9 mouse cellular contexts compared by ENCODE assay signal in the genomic region with DNA sequence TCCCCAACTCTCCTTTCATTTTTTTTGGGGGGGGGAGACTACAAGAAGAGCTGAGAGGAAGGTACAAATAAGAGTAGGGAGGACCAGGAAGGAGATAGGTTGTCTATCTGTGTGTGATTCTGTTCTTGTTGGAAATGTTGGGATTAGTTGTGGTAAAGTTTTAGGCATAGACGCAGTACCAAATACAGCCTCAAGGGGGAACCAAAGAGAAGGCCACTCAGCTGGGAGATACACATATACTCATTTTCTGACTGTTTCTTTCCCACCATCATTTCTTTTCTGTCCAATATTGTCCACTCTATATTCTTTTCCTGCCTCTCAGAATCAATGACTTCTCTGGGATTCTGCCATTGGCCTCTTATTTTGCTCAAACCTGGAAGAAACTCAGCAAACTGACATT. TPM values are rescaled to one million over a fixed set of nuclear protein-coding genes. Genes with fewer than 3 reads are reported as not detected.
DNase-seq lines count a peak whose midpoint lies in the region; ATAC-seq and TF ChIP-seq lines count a peak whose summit lies in the region.
"Had no signal": no experiment of that assay in that cellular context is flagged by ENCODE, and none has a peak within 500 bp of the region (broad histone marks: within the 10 kb centered on the region; RNA-seq: fewer than 3 reads in every experiment).

No protein-coding gene starts in this region.

- H3K36me3 ChIP-seq in intestine, postnatal 0 days (ENCODE audit: control insufficient read depth, insufficient read depth) = no peaks in the 10 kb centered on the region
- no peaks in the 10 kb centered on the region for H3K36me3 ChIP-seq in intestine, embryonic 15.5 days
- no peaks in the 10 kb centered on the region for H3K36me3 ChIP-seq in midbrain, postnatal 0 days (ENCODE audit: insufficient read depth, low read length)
- H3K36me3 ChIP-seq in midbrain, embryonic 13.5 days = no peaks in the 10 kb centered on the region

- H3K4me2 ChIP-seq in intestine, postnatal 0 days (replicated peaks; ENCODE audit: low read depth) = no peak overlapping the region
- H3K4me2 ChIP-seq in intestine, embryonic 15.5 days (replicated peaks) = no peak overlapping the region
- H3K4me2 ChIP-seq in midbrain, postnatal 0 days (ENCODE audit: low read depth, low read length, poor library complexity, severe bottlenecking) = no peak overlapping the region
- no peak overlapping the region for H3K4me2 ChIP-seq in midbrain, embryonic 13.5 days (replicated peaks)

- no peak overlapping the region for H3K4me3 ChIP-seq in intestine, postnatal 0 days (ENCODE audit: low read depth, low read length)
- no peak overlapping the region for H3K4me3 ChIP-seq in intestine, embryonic 15.5 days (replicated peaks)
- no peak overlapping the region for H3K4me3 ChIP-seq in midbrain, postnatal 0 days (ENCODE audit: low read depth, low read length)
- no peak overlapping the region for H3K4me3 ChIP-seq in midbrain, embryonic 13.5 days (replicated peaks)

- DNase-seq in midbrain, postnatal 0 days (ENCODE audit: low spot score) = peak; percentile 5
- peak; percentile 31 for DNase-seq in brain, embryonic 14.5 days (ENCODE audit: low read depth)
- DNase-seq in gastrocnemius, postnatal 36 days = no peak
- DNase-seq in gastrocnemius, postnatal 14 days = no peak

- H3K9me3 ChIP-seq in intestine, postnatal 0 days (ENCODE audit: control insufficient read depth) = no peaks in the 10 kb centered on the region
- no peaks in the 10 kb centered on the region for H3K9me3 ChIP-seq in intestine, embryonic 15.5 days
- no peaks in the 10 kb centered on the region for H3K9me3 ChIP-seq in midbrain, postnatal 0 days (ENCODE audit: low read length)
- no peaks in the 10 kb centered on the region for H3K9me3 ChIP-seq in midbrain, embryonic 13.5 days

- no peak for TF ChIP-seq POLR2A in brain, embryonic 14.5 days (IDR thresholded peaks at IDR 0.05; ENCODE audit: borderline replicate concordance, extremely low read depth, insufficient read depth, insufficient read length, poor library complexity, severe bottlenecking)

- no peak overlapping the region for H3K27ac ChIP-seq in intestine, postnatal 0 days (ENCODE audit: low read depth, low read length)
- no peak overlapping the region for H3K27ac ChIP-seq in intestine, embryonic 15.5 days
- H3K27ac ChIP-seq in midbrain, postnatal 0 days (ENCODE audit: low read depth, low read length) = no peak overlapping the region
- H3K27ac ChIP-seq in midbrain, embryonic 13.5 days = no peak overlapping the region

- H3K4me1 ChIP-seq in intestine, postnatal 0 days (replicated peaks; ENCODE audit: control insufficient read depth, insufficient read depth, low read length) = no peaks in the 10 kb centered on the region
- H3K4me1 ChIP-seq in intestine, embryonic 15.5 days (replicated peaks) = no peaks in the 10 kb centered on the region
- no peaks in the 10 kb centered on the region for H3K4me1 ChIP-seq in midbrain, postnatal 0 days (ENCODE audit: insufficient read depth, low read length)
- H3K4me1 ChIP-seq in midbrain, embryonic 13.5 days (replicated peaks) = no peaks in the 10 kb centered on the region

- intact Hi-C loops in gastrocnemius, postnatal 36 days (cut with DNase I) = no loop called here
- intact Hi-C loops in gastrocnemius, postnatal 14 days (cut with DNase I; ENCODE audit: low total_unique reads) = no loop called here

- H3K27me3 ChIP-seq in intestine, postnatal 0 days (replicated peaks; ENCODE audit: control insufficient read depth, insufficient read depth, low read length) = no peaks in the 10 kb centered on the region
- no peaks in the 10 kb centered on the region for H3K27me3 ChIP-seq in intestine, embryonic 15.5 days (replicated peaks)
- H3K27me3 ChIP-seq in midbrain, postnatal 0 days (ENCODE audit: insufficient read depth, low read length) = no peaks in the 10 kb centered on the region
- no peaks in the 10 kb centered on the region for H3K27me3 ChIP-seq in midbrain, embryonic 13.5 days

- no peak overlapping the region for H3K9ac ChIP-seq in intestine, postnatal 0 days (ENCODE audit: low read depth, low read length)
- H3K9ac ChIP-seq in intestine, embryonic 15.5 days = no peak overlapping the region
- no peak overlapping the region for H3K9ac ChIP-seq in midbrain, postnatal 0 days (replicated peaks; ENCODE audit: low read length, poor library complexity, severe bottlenecking)
- no peak overlapping the region for H3K9ac ChIP-seq in midbrain, embryonic 13.5 days (replicated peaks)

- 7% methylated on average over 1 of the region's 1 CpGs for WGBS in intestine, postnatal 0 days
- 20% methylated on average over 1 of the region's 1 CpGs for WGBS in intestine, embryonic 15.5 days
- WGBS in midbrain, postnatal 0 days = 15% methylated on average over 1 of the region's 1 CpGs
- 25% methylated on average over 1 of the region's 1 CpGs for WGBS in midbrain, embryonic 13.5 days

- no peak for ATAC-seq in intestine, postnatal 0 days
- ATAC-seq in intestine, embryonic 15.5 days = no peak
- no peak for ATAC-seq in midbrain, postnatal 0 days (ENCODE audit: low FRiP score)
- ATAC-seq in midbrain, embryonic 13.5 days = no peak
- ATAC-seq in megakaryocyte progenitor cell, adult 5-6 weeks (replicated peaks; ENCODE audit: poor library complexity) = peak; percentile 76

- peak; percentile 78 for TF ChIP-seq CTCF in intestine, postnatal 0 days (IDR thresholded peaks at IDR 0.05; ENCODE audit: low read depth)
- peak; percentile 70 for TF ChIP-seq CTCF in midbrain, postnatal 0 days (IDR thresholded peaks at IDR 0.05)
- peak; percentile 58; the same call in 1 of the 2 replicates for TF ChIP-seq CTCF in brain, embryonic 14.5 days (IDR thresholded peaks at IDR 0.05; ENCODE audit: borderline replicate concordance, extremely low read depth, insufficient read depth, insufficient read length)

RNA-seq across cellular contexts. Expression of gene Gm15155, which starts 19.4 kb away (rescaled TPM):
- not detected in 2 replicates for polyA plus RNA-seq in intestine, postnatal 0 days (2015; fragmentation: Nextera tagmentation; extraction: Ambion mirVana)
- polyA plus RNA-seq in intestine, embryonic 15.5 days (2015; fragmentation: Nextera tagmentation; extraction: Ambion mirVana) = not detected in 2 replicates
- not detected in 2 replicates for total RNA-seq in midbrain, postnatal 0 days (2014; rRNA removed)
- 0.45 and 0.69 TPM in 2 replicates for polyA plus RNA-seq in midbrain, postnatal 0 days (2015; fragmentation: Nextera tagmentation; extraction: Ambion mirVana)
- polyA plus RNA-seq in midbrain, embryonic 13.5 days (2015; fragmentation: Nextera tagmentation; extraction: Ambion mirVana) = not detected in 2 replicates
- polyA plus RNA-seq in brain, embryonic 14.5 days (2012; rRNA removed) = not detected in 2 replicates
- total RNA-seq in megakaryocyte progenitor cell, adult 5-6 weeks (2015) = not detected in 2 replicates
- total RNA-seq in megakaryocyte progenitor cell, adult 5-6 weeks (2017) = not detected in 2 replicates
- total RNA-seq in gastrocnemius, postnatal 36 days (2021) = not detected
- not detected for total RNA-seq in gastrocnemius, postnatal 14 days (2021)
- total RNA-seq: layer of hippocampus, adult 18-20 months had no signal

RNA-seq across cellular contexts. Expression of gene Ptchd1, which starts 20.4 kb away (rescaled TPM):
- 0.56 and 0.82 TPM in 2 replicates for polyA plus RNA-seq in intestine, postnatal 0 days (2015; fragmentation: Nextera tagmentation; extraction: Ambion mirVana)
- polyA plus RNA-seq in intestine, embryonic 15.5 days (2015; fragmentation: Nextera tagmentation; extraction: Ambion mirVana) = 0.91 and 1.0 TPM in 2 replicates
- total RNA-seq in midbrain, postnatal 0 days (2014; rRNA removed) = 22.6 and 22.9 TPM in 2 replicates
- 12.0 TPM in 2 replicates for polyA plus RNA-seq in midbrain, postnatal 0 days (2015; fragmentation: Nextera tagmentation; extraction: Ambion mirVana)
- 5.9 and 6.4 TPM in 2 replicates for polyA plus RNA-seq in midbrain, embryonic 13.5 days (2015; fragmentation: Nextera tagmentation; extraction: Ambion mirVana)
- 2.1 and 6.6 TPM in 2 replicates for polyA plus RNA-seq in brain, embryonic 14.5 days (2012; rRNA removed)
- not detected in 2 replicates for total RNA-seq in megakaryocyte progenitor cell, adult 5-6 weeks (2015)
- 0.21 TPM in 1 of 2 replicates, not detected in the other for total RNA-seq in megakaryocyte progenitor cell, adult 5-6 weeks (2017)
- total RNA-seq in gastrocnemius, postnatal 36 days (2021) = not detected
- under 1 TPM; 0.16 to 0.21 TPM for total RNA-seq in gastrocnemius, postnatal 14 days (2021)

Comparison
In these comparisons a context has a peak if more than half of its experiments do, and no peak if none do; other contexts are left out.
1. DNase-seq: peak in midbrain, postnatal 0 days (single experiment) and brain, embryonic 14.5 days (single experiment); none in gastrocnemius, postnatal 36 days (0 of 2) and gastrocnemius, postnatal 14 days (single experiment).
2. Peak in every context shown above with its lines, with median percentiles within 50 percentile points of each other: CTCF ChIP-seq.